Mouse (Mus musculus): ENCODE measurements around the gene Psmd5.

DNA sequence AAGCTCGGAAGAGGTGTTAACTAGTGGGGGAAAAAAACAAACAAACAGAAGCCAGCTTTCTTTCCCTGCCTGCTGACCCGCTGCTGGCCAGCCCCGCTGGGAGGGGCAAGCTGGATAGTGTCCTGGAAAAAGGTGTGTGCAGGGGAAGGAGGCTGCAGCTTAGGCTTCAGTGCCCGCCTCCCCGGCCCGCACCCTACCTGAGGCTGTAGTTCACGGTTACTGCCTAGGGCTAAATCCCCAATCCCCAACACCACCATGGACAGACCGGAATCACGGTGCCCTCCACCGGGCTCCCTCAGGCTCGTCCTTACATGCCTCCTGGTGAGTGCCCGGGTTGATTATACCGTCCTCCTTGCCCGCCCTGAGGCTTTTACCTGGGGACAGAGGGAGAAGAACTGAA is 497 bp downstream of the Psmd5 start, which contains the start of gene Cutal:
- TF ChIP-seq POU5F1 (IDR thresholded peaks at IDR 0.05; ENCODE audit: borderline replicate concordance, low read length): no peak
- TF ChIP-seq CTCF (conservative IDR thresholded peaks at IDR 0.05; ENCODE audit: low read length): no peak
